Mouse (Mus musculus): ENCODE data around the gene Rnf145.

- no peak for TF ChIP-seq CTCF (conservative IDR thresholded peaks at IDR 0.05; ENCODE audit: low read length)
- no peak for TF ChIP-seq NANOG (IDR thresholded peaks at IDR 0.05; ENCODE audit: borderline replicate concordance, low read length)
- TF ChIP-seq POU5F1 (IDR thresholded peaks at IDR 0.05; ENCODE audit: borderline replicate concordance, low read length): no peak
These were observed 41.6 kb downstream of the Rnf145 start for GRCm38 (mm10) chr11:44560396-44560795.

All from E14TG2a.4 (cell line).